Mouse (Mus musculus) intestine, embryonic 14.5 days (tissue): ENCODE results near the gene Zfp523. TPM values are rescaled to one million over a fixed set of nuclear protein-coding genes. Genes with fewer than 3 reads are reported as not detected.
A peak's percentile ranks its signal among the peaks of the same experiment; 100 is the strongest.

Experiments used
- ATAC-seq: fragments of 200-750 bp; cut with Nextera tagmentation; replicated peaks from 2 replicates; pipeline ENCODE4 v1.8.0; 2017; ENCODE audit warnings: low read depth, moderate number of reproducible peaks, moderate TSS enrichment, moderate library complexity; ENCODE audit not compliant: low FRiP score, low TSS enrichment
- DNase-seq: peaks from one replicate; pipeline ENCODE4 v3.0.0-alpha.2; 2018; ENCODE audit warnings: low spot score
- H3K27ac ChIP-seq: fragments of 300-500 bp; sonication (generic); 2 replicates; pipeline ENCODE4 v1.5.1; 2014; ENCODE audit warnings: low read depth, mild to moderate bottlenecking, control low read depth
- H3K27me3 ChIP-seq: fragments of 300-500 bp; sonication (generic); replicated peaks from 2 replicates; pipeline ENCODE4 v1.6.1; 2014; ENCODE audit warnings: low read length, control low read depth; ENCODE audit not compliant: control insufficient read depth, insufficient read depth
- H3K36me3 ChIP-seq: fragments of 300-500 bp; sonication (generic); 2 replicates; pipeline ENCODE4 v1.6.1; 2014; ENCODE audit warnings: low read length, control low read depth; ENCODE audit not compliant: control insufficient read depth, insufficient read depth
- H3K4me1 ChIP-seq: fragments of 300-500 bp; sonication (generic); replicated peaks from 2 replicates; pipeline ENCODE4 v1.6.1; 2014; ENCODE audit warnings: low read length, control low read depth, mixed read lengths; ENCODE audit not compliant: control insufficient read depth, insufficient read depth
- H3K4me2 ChIP-seq: fragments of 300-500 bp; sonication (generic); 2 replicates; pipeline ENCODE4 v1.6.1; 2014; ENCODE audit warnings: low read length
- H3K4me3 ChIP-seq: fragments of 300-500 bp; sonication (generic); 2 replicates; pipeline ENCODE4 v1.5.1; 2014; ENCODE audit warnings: low read depth, low read length, control low read depth, mixed read lengths
- H3K9ac ChIP-seq: fragments of 300-500 bp; sonication (generic); 2 replicates; pipeline ENCODE4 v1.6.1; 2014; ENCODE audit warnings: mild to moderate bottlenecking, low read length
- H3K9me3 ChIP-seq: fragments of 300-500 bp; sonication (generic); 2 replicates; pipeline ENCODE4 v1.6.1; 2016; ENCODE audit warnings: low read length, control low read depth; ENCODE audit not compliant: control insufficient read depth
- WGBS: fragments of 180-500 bp; shearing (Covaris S2); extraction: QIAGEN DNeasy Blood & Tissue Kit; methylation state at CpG from one replicate; pipeline ENCODE4 v1.1.7; 2014; 5-methylcytosine and 5-hydroxymethylcytosine counted together
- polyA plus RNA-seq: library from polyadenylated mRNA; unstranded; fragments of >200 nt; fragmentation: Nextera tagmentation; extraction: Ambion mirVana; gene quantifications from 2 replicates; pipeline ENCODE4 v1.2.1, GENCODE M21; 2014

The Zfp523 gene
- polyA plus RNA-seq, 1 experiment from 2014 or later = 32.4 TPM

- no peak overlapping the region for H3K4me3 ChIP-seq
- peaks cover 18% of the 10 kb centered on the region for H3K4me1 ChIP-seq
- 78% methylated on average over 3 of the region's 3 CpGs for WGBS
- DNase-seq (no peak), ATAC-seq (no peak)
- H3K27ac ChIP-seq = no peak overlapping the region
- H3K36me3 ChIP-seq = no peaks in the 10 kb centered on the region
- H3K4me2 ChIP-seq = no peak overlapping the region
- no peaks in the 10 kb centered on the region for H3K27me3 ChIP-seq
- no peak overlapping the region for H3K9ac ChIP-seq
- no peaks in the 10 kb centered on the region for H3K9me3 ChIP-seq
These were observed 28.6 kb upstream of the Zfp523 start for GRCm38 (mm10) chr17:28148288-28148687.

- peaks cover 7% of the 10 kb centered on the region for H3K4me1 ChIP-seq
- ATAC-seq (no peak), DNase-seq (no peak)
- no peak overlapping the region for H3K27ac ChIP-seq
- WGBS = 70% methylated on average over 8 of the region's 8 CpGs
- no peaks in the 10 kb centered on the region for H3K9me3 ChIP-seq
- no peak overlapping the region for H3K9ac ChIP-seq
- H3K36me3 ChIP-seq = no peaks in the 10 kb centered on the region
- no peak overlapping the region for H3K4me3 ChIP-seq
- no peaks in the 10 kb centered on the region for H3K27me3 ChIP-seq
- H3K4me2 ChIP-seq = no peak overlapping the region
These were observed 27.2 kb upstream of the Zfp523 start for GRCm38 (mm10) chr17:28149734-28150133.

DNA sequence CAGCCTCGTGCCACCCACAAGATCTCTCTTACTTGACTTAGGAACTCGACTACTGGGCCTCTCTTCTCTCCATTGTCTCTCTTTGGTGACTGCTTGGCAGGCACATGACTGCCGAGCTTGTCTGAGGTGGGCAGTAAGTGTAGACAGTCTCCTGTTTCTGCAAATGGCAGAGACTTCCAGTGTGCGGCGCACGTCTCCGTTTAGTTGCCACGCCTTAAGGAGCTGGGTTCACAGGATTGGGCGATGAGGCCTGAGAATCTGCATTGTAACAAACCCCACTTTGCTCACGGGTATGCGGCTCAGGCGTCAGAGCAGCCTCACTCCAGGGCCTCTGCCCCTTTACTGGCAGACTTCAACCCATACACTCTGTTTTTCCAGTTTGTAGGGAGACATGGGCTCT, 26.5 kb upstream of the Zfp523 start:
- ATAC-seq (no peak), DNase-seq (no peak)
- Histone ChIP-seq H3K9ac (no peak overlapping the region), H3K4me3 (no peak overlapping the region), H3K36me3 (no peaks in the 10 kb centered on the region), H3K4me2 (no peak overlapping the region), H3K9me3 (no peaks in the 10 kb centered on the region), H3K4me1 (peaks cover 4% of the 10 kb centered on the region), H3K27ac (no peak overlapping the region), H3K27me3 (no peaks in the 10 kb centered on the region)
- 79% methylated on average over 12 of the region's 12 CpGs for WGBS

DNA sequence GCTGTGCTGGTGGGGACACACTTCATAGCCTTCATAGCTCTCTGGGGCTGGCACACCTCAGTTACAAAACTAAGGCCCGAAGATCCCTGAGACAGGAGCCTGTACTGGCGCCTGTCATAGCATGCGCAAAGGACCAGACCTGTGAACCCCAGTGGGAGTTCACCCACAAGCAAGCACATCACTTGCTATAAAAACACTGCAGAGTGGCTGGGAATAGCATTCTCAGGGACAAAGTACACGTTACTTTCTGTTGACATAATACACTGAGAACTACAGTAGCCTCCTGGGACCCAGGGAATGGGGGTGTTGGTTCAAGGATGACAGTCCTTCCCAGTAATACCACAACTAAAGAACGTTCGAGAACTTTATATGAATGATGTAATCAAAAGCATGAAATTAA, 23.8 kb upstream of the Zfp523 start:
- Histone ChIP-seq H3K4me3 (no peak overlapping the region), H3K27me3 (no peaks in the 10 kb centered on the region), H3K4me2 (no peak overlapping the region), H3K9ac (no peak overlapping the region), H3K9me3 (no peaks in the 10 kb centered on the region), H3K36me3 (0 out of 2 replicates have a peak, but pooled peaks cover 4% of the 10 kb centered on the region), H3K4me1 (no peaks in the 10 kb centered on the region), H3K27ac (no peak overlapping the region)
- ATAC-seq (peak; percentile 39; the same call in 1 of the 2 replicates), DNase-seq (no peak)
- WGBS = 77% methylated on average over 6 of the region's 6 CpGs

- H3K4me3 ChIP-seq = no peak overlapping the region
- no peaks in the 10 kb centered on the region for H3K27me3 ChIP-seq
- no peak overlapping the region for H3K9ac ChIP-seq
- no peak for ATAC-seq
- no peaks in the 10 kb centered on the region for H3K4me1 ChIP-seq
- WGBS = 78% methylated on average over 8 of the region's 8 CpGs
- H3K27ac ChIP-seq = no peak overlapping the region
- H3K36me3 ChIP-seq = 0 out of 2 replicates have a peak, but pooled peaks cover 4% of the 10 kb centered on the region
- H3K9me3 ChIP-seq = no peaks in the 10 kb centered on the region
- no peak overlapping the region for H3K4me2 ChIP-seq
- no peak for DNase-seq
These were observed 22.0 kb upstream of the Zfp523 start for GRCm38 (mm10) chr17:28154970-28155369.

GRCm38 (mm10) chr17:28160361-28160760, 16.6 kb upstream of the Zfp523 start:
- no peak overlapping the region for H3K4me2 ChIP-seq
- no peak overlapping the region for H3K9ac ChIP-seq
- H3K27ac ChIP-seq = no peak overlapping the region
- no peaks in the 10 kb centered on the region for H3K4me1 ChIP-seq
- 34% methylated on average over 10 of the region's 10 CpGs for WGBS
- no peak for ATAC-seq
- 0 out of 2 replicates have a peak, but pooled peaks cover 4% of the 10 kb centered on the region for H3K36me3 ChIP-seq
- H3K9me3 ChIP-seq = no peaks in the 10 kb centered on the region
- DNase-seq = no peak
- no peaks in the 10 kb centered on the region for H3K27me3 ChIP-seq
- H3K4me3 ChIP-seq = no peak overlapping the region

GRCm38 (mm10) chr17:28161310-28161881, 15.5 kb upstream of the Zfp523 start:
- no peak overlapping the region for H3K4me2 ChIP-seq
- 48% methylated on average over 11 of the region's 11 CpGs for WGBS
- H3K9me3 ChIP-seq = no peaks in the 10 kb centered on the region
- no peaks in the 10 kb centered on the region for H3K27me3 ChIP-seq
- H3K9ac ChIP-seq = no peak overlapping the region
- ATAC-seq = no peak
- no peaks in the 10 kb centered on the region for H3K4me1 ChIP-seq
- DNase-seq = no peak
- no peak overlapping the region for H3K4me3 ChIP-seq
- no peak overlapping the region for H3K27ac ChIP-seq
- 0 out of 2 replicates have a peak, but pooled peaks cover 4% of the 10 kb centered on the region for H3K36me3 ChIP-seq

GRCm38 (mm10) chr17:28163666-28164065, 13.3 kb upstream of the Zfp523 start:
- Histone ChIP-seq H3K27me3 (no peaks in the 10 kb centered on the region), H3K36me3 (peaks cover 4% of the 10 kb centered on the region; the same call in 1 of the 2 replicates), H3K27ac (no peak overlapping the region), H3K4me1 (no peaks in the 10 kb centered on the region), H3K4me2 (no peak overlapping the region), H3K4me3 (no peak overlapping the region), H3K9me3 (no peaks in the 10 kb centered on the region), H3K9ac (no peak overlapping the region)
- DNase-seq = peak; percentile 90
- 15% methylated on average over 6 of the region's 6 CpGs for WGBS
- no peak; the same call in 1 of the 2 replicates for ATAC-seq
